Mouse (Mus musculus) midbrain, embryonic 14.5 days (tissue): ENCODE measurements around the gene Psmd9. TPM values are rescaled to one million over a fixed set of nuclear protein-coding genes. Genes with fewer than 3 reads are reported as not detected.
A peak's percentile ranks its signal among the peaks of the same experiment; 100 is the strongest.

Source experiments
- ATAC-seq: fragments of 200-750 bp; cut with Nextera tagmentation; 2 replicates; pipeline ENCODE4 v1.8.0; 2017; ENCODE audit warnings: moderate number of reproducible peaks, moderate library complexity; ENCODE audit not compliant: low FRiP score, low TSS enrichment
- DNase-seq: peaks from one replicate; pipeline ENCODE4 v3.0.0-alpha.2; 2015
- H3K27ac ChIP-seq: fragments of 300-500 bp; sonication (generic); replicated peaks from 2 replicates; pipeline ENCODE4 v1.5.1; 2014; ENCODE audit warnings: mild to moderate bottlenecking, low read depth, low read length, moderate library complexity
- H3K27me3 ChIP-seq: fragments of 300-500 bp; sonication (generic); 2 replicates; pipeline ENCODE4 v1.6.1; 2014; ENCODE audit warnings: low read length, control low read depth, mixed read lengths; ENCODE audit not compliant: control insufficient read depth, insufficient read depth
- H3K36me3 ChIP-seq: fragments of 300-500 bp; sonication (generic); 2 replicates; pipeline ENCODE4 v1.6.1; 2014; ENCODE audit warnings: low read length, control low read depth; ENCODE audit not compliant: control insufficient read depth, insufficient read depth
- H3K4me1 ChIP-seq: fragments of 300-500 bp; sonication (generic); 2 replicates; pipeline ENCODE4 v1.6.1; 2014; ENCODE audit warnings: mild to moderate bottlenecking, antibody characterized with exemption, low read length, control low read depth; ENCODE audit not compliant: control insufficient read depth, insufficient read depth
- H3K4me2 ChIP-seq: fragments of 300-500 bp; sonication (generic); 2 replicates; pipeline ENCODE4 v1.6.1; 2014; ENCODE audit warnings: mild to moderate bottlenecking, low read length, moderate library complexity
- H3K4me3 ChIP-seq: fragments of 300-500 bp; sonication (generic); replicated peaks from 2 replicates; pipeline ENCODE4 v1.5.1; 2014; ENCODE audit warnings: low read depth, low read length
- H3K9ac ChIP-seq: fragments of 300-500 bp; sonication (generic); replicated peaks from 2 replicates; pipeline ENCODE4 v1.6.1; 2014; ENCODE audit warnings: mild to moderate bottlenecking, low read length, moderate library complexity
- H3K9me3 ChIP-seq: fragments of 300-500 bp; sonication (generic); 2 replicates; pipeline ENCODE4 v1.6.1; 2016; ENCODE audit warnings: low read length, control low read depth, mixed read lengths; ENCODE audit not compliant: control insufficient read depth
- WGBS: fragments of 180-500 bp; shearing (Covaris S2); extraction: QIAGEN DNeasy Blood & Tissue Kit; methylation state at CpG from one replicate; pipeline ENCODE4 v1.1.7; 2014; 5-methylcytosine and 5-hydroxymethylcytosine counted together
- polyA plus RNA-seq: library from polyadenylated mRNA; unstranded; fragments of >200 nt; fragmentation: Nextera tagmentation; extraction: Ambion mirVana; gene quantifications from 2 replicates; pipeline ENCODE4 v1.2.1, GENCODE M21; 2014

The Psmd9 gene
- polyA plus RNA-seq, 1 experiment from 2014 or later: 51.3 TPM

GRCm38 (mm10) chr5:123135471-123136360 is 33.5 kb upstream of the Psmd9 start:
- Histone ChIP-seq H3K9me3 (no peaks in the 10 kb centered on the region), H3K9ac (peak overlapping the region; percentile 100), H3K4me3 (peak overlapping the region; percentile 91), H3K4me2 (peak overlapping the region; percentile 100), H3K27ac (peak overlapping the region; percentile 100), H3K36me3 (peaks cover 62% of the 10 kb centered on the region), H3K4me1 (peaks cover 63% of the 10 kb centered on the region), H3K27me3 (no peaks in the 10 kb centered on the region)
- DNase-seq (peak; percentile 67), ATAC-seq (no peak)
- 3% methylated on average over 30 of the region's 30 CpGs for WGBS

DNA sequence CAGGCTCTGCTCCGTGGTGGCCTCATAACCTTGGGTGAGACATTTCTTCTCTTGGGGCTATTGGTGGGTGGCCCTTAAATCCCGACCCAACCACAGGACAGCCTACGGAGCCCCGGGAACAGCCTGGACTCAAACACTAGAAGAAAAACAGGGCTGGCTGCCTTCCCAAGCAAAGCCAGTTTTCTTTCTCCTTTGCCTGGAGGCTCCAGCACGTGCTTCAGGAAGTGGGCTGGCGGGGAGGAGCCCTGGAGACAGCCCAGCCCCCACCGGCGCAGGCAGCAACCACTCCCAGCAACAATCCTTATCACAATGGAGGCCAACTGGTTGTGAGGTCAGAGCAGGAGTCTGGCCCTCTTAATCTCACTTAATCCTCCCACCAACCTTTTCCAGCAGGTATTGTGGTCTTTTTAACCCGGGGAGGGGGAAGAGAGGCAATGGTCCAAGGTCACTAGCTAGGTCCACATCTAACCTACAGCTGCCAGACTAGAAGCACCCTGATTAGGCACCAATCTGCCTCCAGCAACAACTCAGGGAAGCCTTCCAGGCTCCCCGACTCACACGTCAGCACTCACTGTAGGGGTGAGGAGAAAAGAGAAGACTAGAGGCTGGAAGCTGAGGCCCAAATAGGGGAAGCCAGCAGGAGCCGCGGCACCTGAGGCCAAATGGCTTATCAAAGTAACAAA is 32.7 kb upstream of the Psmd9 start:
- H3K36me3 ChIP-seq: peaks cover 55% of the 10 kb centered on the region
- peak; percentile 86 for DNase-seq
- no peaks in the 10 kb centered on the region for H3K27me3 ChIP-seq
- peaks cover 63% of the 10 kb centered on the region for H3K4me1 ChIP-seq
- no peak for ATAC-seq
- H3K4me2 ChIP-seq: peak overlapping the region; percentile 100
- 3% methylated on average over 13 of the region's 13 CpGs for WGBS
- H3K9ac ChIP-seq: peak overlapping the region; percentile 100
- H3K4me3 ChIP-seq: peak overlapping the region; percentile 91
- H3K9me3 ChIP-seq: no peaks in the 10 kb centered on the region
- peak overlapping the region; percentile 100 for H3K27ac ChIP-seq

DNA sequence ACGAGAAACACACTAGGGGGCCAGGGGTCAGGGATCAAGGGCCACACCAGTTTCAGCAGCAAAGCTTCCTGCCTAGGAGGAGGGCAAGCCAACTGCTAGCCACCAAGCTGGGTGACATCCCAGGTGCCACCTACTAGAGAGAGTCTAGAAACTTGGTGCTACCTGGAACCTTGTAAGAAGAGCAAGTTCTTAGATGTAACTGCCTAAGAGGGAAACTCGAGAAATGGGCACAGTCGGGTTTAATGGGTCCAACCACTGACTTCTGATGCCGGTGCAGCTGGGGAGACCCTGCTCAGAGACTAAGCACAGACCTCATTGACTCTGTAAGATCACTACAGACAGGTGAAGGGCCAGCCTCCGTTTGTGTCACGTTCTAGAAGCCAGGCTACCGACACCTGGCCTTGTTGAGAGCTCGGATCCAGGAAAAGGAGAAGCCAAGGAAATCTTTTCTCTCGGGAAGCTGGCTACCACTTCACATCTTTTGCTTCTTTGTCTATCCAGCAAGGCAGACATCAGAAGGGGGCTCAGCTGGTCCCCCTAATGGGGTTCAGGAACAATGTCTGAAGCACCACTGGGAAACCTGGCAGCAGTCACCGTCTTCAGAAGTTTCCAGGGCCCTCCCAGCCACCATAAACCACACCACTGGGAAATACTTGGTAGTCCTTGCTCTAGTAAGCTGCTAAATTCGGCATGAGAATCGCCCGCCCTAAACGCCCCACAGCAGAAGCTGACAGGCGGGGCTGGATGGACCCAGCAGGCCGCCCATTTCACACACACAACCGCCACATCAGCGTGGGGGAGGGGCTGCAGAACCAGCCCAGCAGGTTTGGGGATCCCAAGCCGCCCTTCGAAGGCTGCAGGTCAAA is 31.9 kb upstream of the Psmd9 start:
- Histone ChIP-seq H3K27ac (peak overlapping the region; percentile 100), H3K36me3 (peaks cover 50% of the 10 kb centered on the region), H3K4me2 (peak overlapping the region; percentile 100), H3K27me3 (no peaks in the 10 kb centered on the region), H3K4me3 (peak overlapping the region; percentile 91), H3K9me3 (no peaks in the 10 kb centered on the region), H3K9ac (peak overlapping the region; percentile 100), H3K4me1 (peaks cover 55% of the 10 kb centered on the region)
- DNase-seq (peak; percentile 81), ATAC-seq (no peak)
- WGBS: 1% methylated on average over 20 of the region's 20 CpGs

DNA sequence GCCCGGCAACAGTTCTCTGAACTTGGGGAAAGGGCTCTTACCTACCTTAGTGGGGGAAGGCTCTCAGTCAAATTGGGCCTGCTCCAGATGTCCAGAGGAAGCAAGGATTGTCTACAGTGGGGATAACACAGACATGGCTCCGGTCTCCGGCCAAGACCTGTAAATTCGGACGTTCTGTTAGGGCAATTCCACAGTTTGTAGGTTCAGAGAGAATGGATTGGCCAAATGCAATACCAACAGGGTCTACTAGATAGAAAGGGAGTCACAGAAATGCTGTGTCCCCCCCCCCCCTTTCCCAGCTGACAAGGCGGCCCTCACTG is 31.3 kb upstream of the Psmd9 start:
- H3K4me3 ChIP-seq: peak overlapping the region; percentile 91
- H3K36me3 ChIP-seq: peaks cover 49% of the 10 kb centered on the region
- H3K9me3 ChIP-seq: no peaks in the 10 kb centered on the region
- peak overlapping the region; percentile 100 for H3K27ac ChIP-seq
- H3K27me3 ChIP-seq: no peaks in the 10 kb centered on the region
- DNase-seq: no peak
- 0% methylated on average over 6 of the region's 6 CpGs for WGBS
- peak overlapping the region; percentile 100 for H3K9ac ChIP-seq
- no peak for ATAC-seq
- H3K4me1 ChIP-seq: peaks cover 49% of the 10 kb centered on the region
- peak overlapping the region; percentile 100 for H3K4me2 ChIP-seq

DNA sequence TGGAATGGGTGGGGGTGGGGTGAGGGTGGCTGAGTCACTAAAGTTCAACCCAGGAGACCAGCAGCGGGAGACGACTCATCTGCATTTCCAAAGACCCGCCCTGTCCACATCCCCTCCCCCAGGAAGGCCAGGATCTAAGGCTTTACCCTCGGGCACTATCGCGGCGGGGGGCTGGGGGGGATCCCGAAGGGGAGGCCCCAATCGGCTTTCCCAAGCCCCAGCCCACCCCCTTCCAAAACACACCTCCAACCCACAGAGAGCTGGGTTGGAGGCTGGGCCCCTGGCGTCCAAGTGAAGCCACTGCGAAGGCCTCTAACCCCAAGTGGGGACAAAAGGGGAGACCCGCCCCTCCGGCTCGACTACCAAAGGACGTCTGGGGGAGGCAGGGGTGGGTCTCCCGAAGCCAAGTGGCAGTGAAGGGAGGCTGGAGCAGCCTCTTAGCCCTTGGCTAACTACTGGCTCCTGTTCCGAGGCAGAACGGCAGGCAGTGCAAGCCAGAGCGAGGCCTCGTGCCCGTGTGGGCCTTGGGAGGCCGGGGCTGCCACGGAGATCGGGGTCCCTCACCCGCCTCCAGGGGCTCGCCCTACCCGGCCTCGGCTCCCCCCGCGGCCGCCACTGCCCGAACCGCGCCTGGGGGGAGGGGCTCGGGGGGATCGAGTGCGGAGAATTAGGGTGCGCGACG is 30.8 kb upstream of the Psmd9 start:
- Histone ChIP-seq H3K27ac (peak overlapping the region; percentile 100), H3K27me3 (no peaks in the 10 kb centered on the region), H3K4me3 (peak overlapping the region; percentile 91), H3K9me3 (no peaks in the 10 kb centered on the region), H3K9ac (peak overlapping the region; percentile 100), H3K36me3 (peaks cover 44% of the 10 kb centered on the region), H3K4me1 (peaks cover 45% of the 10 kb centered on the region), H3K4me2 (peak overlapping the region; percentile 100)
- peak; percentile 81 for DNase-seq
- under 1% methylated on average over 37 of the region's 40 CpGs for WGBS
- ATAC-seq: peak; percentile 44

GRCm38 (mm10) chr5:123138953-123139721 is 30.1 kb upstream of the Psmd9 start:
- no peaks in the 10 kb centered on the region for H3K27me3 ChIP-seq
- H3K4me3 ChIP-seq: peak overlapping the region; percentile 91
- under 1% methylated on average over 39 of the region's 39 CpGs for WGBS
- peak overlapping the region; percentile 100 for H3K9ac ChIP-seq
- ATAC-seq (no peak), DNase-seq (peak; percentile 89)
- peaks cover 41% of the 10 kb centered on the region for H3K4me1 ChIP-seq
- H3K36me3 ChIP-seq: peaks cover 37% of the 10 kb centered on the region
- peak overlapping the region; percentile 100 for H3K4me2 ChIP-seq
- peak overlapping the region; percentile 100 for H3K27ac ChIP-seq
- no peaks in the 10 kb centered on the region for H3K9me3 ChIP-seq

DNA sequence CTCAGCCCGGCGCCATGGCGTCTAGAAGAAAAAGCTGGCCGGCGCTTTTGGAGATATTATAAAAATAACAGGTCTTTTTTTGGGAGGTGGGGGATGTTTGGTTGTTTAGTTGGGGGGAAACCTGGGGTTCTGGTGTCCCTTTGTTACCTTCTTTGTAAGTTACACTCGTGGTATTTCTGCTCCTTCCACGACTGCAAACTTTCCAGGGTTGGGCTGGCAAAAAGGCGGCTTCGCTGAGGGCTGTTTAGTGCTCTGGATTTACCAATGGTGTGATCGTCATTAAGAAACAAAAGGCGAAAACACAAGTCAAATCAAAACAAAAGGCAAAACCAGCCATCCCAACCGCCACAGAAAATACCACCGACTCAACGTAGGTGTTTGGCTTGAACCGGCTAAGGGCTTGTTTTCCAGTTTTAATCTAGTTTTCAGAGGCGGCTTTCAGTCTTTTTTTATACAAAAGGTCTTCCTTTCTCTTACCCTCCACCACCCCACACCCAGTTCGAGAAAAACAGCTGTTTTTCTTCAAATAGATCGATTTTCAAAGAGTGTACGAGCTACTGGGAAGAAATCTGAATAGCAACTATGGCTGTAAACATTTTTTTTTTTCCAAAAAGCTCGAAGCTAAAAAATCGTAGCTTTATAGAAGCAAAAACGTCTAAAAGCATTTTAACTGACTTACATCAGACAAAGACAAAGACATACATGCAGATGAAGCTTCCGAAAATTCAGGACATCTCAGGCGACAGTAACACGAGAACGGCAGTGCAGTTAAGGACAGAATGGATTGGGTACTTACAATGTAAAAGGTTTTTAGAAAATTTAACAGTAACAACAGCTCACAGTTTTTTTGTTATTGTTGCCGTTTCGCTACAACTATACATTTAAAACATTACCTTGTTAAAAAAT is 29.2 kb upstream of the Psmd9 start:
- Histone ChIP-seq H3K27ac (peak overlapping the region; percentile 100), H3K4me3 (peak overlapping the region; percentile 91), H3K9me3 (no peaks in the 10 kb centered on the region), H3K27me3 (no peaks in the 10 kb centered on the region), H3K4me2 (peak overlapping the region; percentile 100), H3K36me3 (peaks cover 28% of the 10 kb centered on the region), H3K9ac (peak overlapping the region; percentile 100), H3K4me1 (peaks cover 41% of the 10 kb centered on the region)
- DNase-seq (peak; percentile 70), ATAC-seq (no peak)
- under 1% methylated on average over 28 of the region's 28 CpGs for WGBS
